Mouse (Mus musculus) hindbrain, embryonic 15.5 days (tissue): ENCODE results near the gene Kif5c. TPM values are rescaled to one million over a fixed set of nuclear protein-coding genes. Genes with fewer than 3 reads are reported as not detected.
A peak's percentile ranks its signal among the peaks of the same experiment; 100 is the strongest.

ENCODE experiments used
- ATAC-seq: fragments of 200-750 bp; cut with Nextera tagmentation; 2 replicates; pipeline ENCODE4 v1.8.0; 2017; ENCODE audit warnings: low read depth, moderate number of reproducible peaks, moderate TSS enrichment; ENCODE audit not compliant: low FRiP score
- H3K27ac ChIP-seq: fragments of 300-500 bp; sonication (generic); replicated peaks from 2 replicates; pipeline ENCODE4 v1.5.1; 2015; ENCODE audit warnings: mild to moderate bottlenecking, inconsistent platforms
- H3K27me3 ChIP-seq: fragments of 300-500 bp; sonication (generic); 2 replicates; pipeline ENCODE4 v1.6.1; 2015; ENCODE audit warnings: control low read depth, inconsistent platforms
- H3K36me3 ChIP-seq: fragments of 300-500 bp; sonication (generic); 2 replicates; pipeline ENCODE4 v1.6.1; 2015; ENCODE audit warnings: control low read depth, inconsistent platforms
- H3K4me1 ChIP-seq: fragments of 300-500 bp; sonication (generic); replicated peaks from 2 replicates; pipeline ENCODE4 v1.6.1; 2015; ENCODE audit warnings: control low read depth, inconsistent platforms
- H3K4me2 ChIP-seq: fragments of 300-500 bp; sonication (generic); 2 replicates; pipeline ENCODE4 v1.6.1; 2015; ENCODE audit warnings: moderate library complexity, mild to moderate bottlenecking, inconsistent platforms
- H3K4me3 ChIP-seq: fragments of 300-500 bp; sonication (generic); 2 replicates; pipeline ENCODE4 v1.5.1; 2015; ENCODE audit warnings: mild to moderate bottlenecking, inconsistent platforms
- H3K9ac ChIP-seq: fragments of 300-500 bp; sonication (generic); 2 replicates; pipeline ENCODE4 v1.6.1; 2015; ENCODE audit warnings: inconsistent platforms
- H3K9me3 ChIP-seq: fragments of 300-500 bp; sonication (generic); 2 replicates; pipeline ENCODE4 v1.6.1; 2016; ENCODE audit warnings: control low read depth, inconsistent platforms
- WGBS: fragments of 180-500 bp; shearing (Covaris S2); methylation state at CpG from one replicate; pipeline ENCODE4 v1.1.7; 2015; 5-methylcytosine and 5-hydroxymethylcytosine counted together
- polyA plus RNA-seq: library from polyadenylated mRNA; unstranded; fragments of >200 nt; fragmentation: Nextera tagmentation; extraction: Ambion mirVana; gene quantifications from 2 replicates; pipeline ENCODE4 v1.2.1, GENCODE M21; 2015

Gene Kif5c
- polyA plus RNA-seq, 1 experiment from 2014 or later: 188 TPM

DNA sequence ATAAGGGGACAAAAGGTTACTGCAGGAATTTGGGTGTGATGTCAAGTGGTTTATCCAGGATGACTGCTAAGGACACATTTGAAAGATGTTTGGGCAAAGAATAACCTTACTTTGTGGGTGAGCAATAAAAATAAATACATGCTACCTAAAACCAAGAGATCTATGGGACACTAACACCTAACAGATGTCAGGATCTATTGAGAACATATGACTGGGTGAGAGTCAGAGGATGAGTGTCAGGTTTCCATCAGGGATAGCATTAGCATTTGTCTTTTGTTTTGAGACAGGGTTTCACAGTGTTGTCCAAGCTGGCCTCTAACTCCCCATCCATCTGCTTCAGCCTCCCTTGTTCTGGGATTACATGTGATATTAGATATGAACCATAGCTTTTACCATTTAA lies 26.2 kb upstream of the Kif5c start:
- H3K9ac ChIP-seq: no peak overlapping the region
- H3K27me3 ChIP-seq: no peaks in the 10 kb centered on the region
- no peak overlapping the region for H3K4me2 ChIP-seq
- no peak overlapping the region for H3K4me3 ChIP-seq
- H3K36me3 ChIP-seq: no peaks in the 10 kb centered on the region
- no peaks in the 10 kb centered on the region for H3K4me1 ChIP-seq
- H3K27ac ChIP-seq: no peak overlapping the region
- ATAC-seq: no peak
- H3K9me3 ChIP-seq: no peaks in the 10 kb centered on the region

DNA sequence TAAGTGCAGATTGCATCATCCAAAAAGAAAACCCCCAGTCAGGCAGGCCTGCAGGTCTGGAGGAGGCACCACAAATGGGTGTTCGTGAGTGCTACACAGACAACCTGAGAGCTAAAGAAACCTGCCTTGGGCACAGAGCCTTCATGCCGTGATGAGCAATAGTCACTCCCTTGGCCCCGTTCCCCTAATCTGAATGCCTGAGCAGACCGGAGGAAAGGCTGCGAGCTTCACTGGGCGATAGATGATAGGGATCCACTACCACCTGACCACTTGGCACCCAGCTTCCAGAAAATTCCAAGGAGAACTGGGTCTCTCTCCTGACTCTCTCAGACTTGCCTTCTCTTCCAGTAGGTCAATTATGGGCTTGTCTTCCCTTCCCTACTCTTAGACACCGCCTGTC lies 24.2 kb upstream of the Kif5c start:
- H3K36me3 ChIP-seq: no peaks in the 10 kb centered on the region
- no peaks in the 10 kb centered on the region for H3K27me3 ChIP-seq
- no peak overlapping the region for H3K4me3 ChIP-seq
- no peak overlapping the region for H3K4me2 ChIP-seq
- WGBS: 88% methylated on average over 7 of the region's 7 CpGs
- H3K4me1 ChIP-seq: peaks cover 3% of the 10 kb centered on the region
- H3K9ac ChIP-seq: no peak overlapping the region
- no peak overlapping the region for H3K27ac ChIP-seq
- no peaks in the 10 kb centered on the region for H3K9me3 ChIP-seq
- no peak for ATAC-seq

DNA sequence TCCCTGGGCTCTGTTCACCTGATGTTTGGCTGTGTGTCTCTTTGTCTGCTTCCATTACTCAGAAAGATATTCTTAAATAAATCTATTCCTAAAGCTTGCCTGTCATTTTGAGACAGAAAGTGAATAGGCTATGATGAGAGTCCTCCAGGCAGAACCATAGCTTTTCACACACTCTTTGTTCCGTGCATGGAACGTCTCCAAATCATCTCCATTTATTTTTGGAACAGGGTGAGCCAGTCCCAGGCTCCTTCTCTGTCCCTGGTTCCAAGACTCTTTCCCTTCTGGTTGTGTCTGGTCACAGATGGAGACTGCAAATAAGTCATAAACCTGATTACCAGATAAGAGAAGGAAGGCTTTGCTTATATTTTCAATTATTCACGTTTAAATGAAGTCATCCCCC lies 22.8 kb upstream of the Kif5c start:
- no peaks in the 10 kb centered on the region for H3K9me3 ChIP-seq
- ATAC-seq: no peak
- H3K27me3 ChIP-seq: no peaks in the 10 kb centered on the region
- peaks cover 9% of the 10 kb centered on the region for H3K4me1 ChIP-seq
- WGBS: 82% methylated on average over 3 of the region's 3 CpGs
- no peaks in the 10 kb centered on the region for H3K36me3 ChIP-seq
- no peak overlapping the region for H3K27ac ChIP-seq
- no peak overlapping the region for H3K9ac ChIP-seq
- no peak overlapping the region for H3K4me3 ChIP-seq
- H3K4me2 ChIP-seq: no peak overlapping the region

DNA sequence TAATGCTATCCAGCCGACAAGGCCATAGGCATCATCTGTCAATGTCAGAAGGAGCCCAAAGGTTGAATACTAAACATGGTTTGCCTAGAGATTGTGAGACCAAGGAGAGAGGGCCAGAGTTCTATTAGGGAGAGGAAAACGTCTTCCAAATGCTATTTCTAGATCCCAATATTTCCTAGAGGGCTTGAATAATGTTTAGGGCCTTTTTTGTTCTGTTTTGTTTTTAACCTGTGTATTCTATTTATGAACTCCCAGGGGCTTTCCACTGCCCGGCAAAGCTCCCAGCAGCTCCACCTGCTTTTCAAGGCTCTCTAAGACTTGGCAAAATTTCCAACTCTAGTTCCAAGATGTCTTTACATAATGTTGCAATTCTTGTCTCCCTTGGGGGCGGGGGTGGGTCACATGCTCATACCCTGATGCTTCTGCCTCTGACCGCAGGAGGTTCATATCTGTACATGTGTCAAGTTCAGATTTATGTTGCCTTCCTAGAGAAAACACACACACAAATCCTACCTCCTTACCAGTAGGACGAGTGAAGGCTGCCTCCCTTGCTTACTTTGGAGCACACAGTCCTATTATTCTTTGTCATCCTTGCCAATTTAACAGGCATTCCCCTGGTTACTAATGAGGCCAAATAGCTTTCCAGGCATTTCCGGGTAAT lies 18.9 kb upstream of the Kif5c start:
- Histone ChIP-seq H3K9me3 (no peaks in the 10 kb centered on the region), H3K4me1 (peaks cover 9% of the 10 kb centered on the region), H3K4me3 (no peak overlapping the region), H3K36me3 (no peaks in the 10 kb centered on the region), H3K4me2 (no peak overlapping the region), H3K27me3 (no peaks in the 10 kb centered on the region), H3K9ac (no peak overlapping the region), H3K27ac (0 out of 2 replicates have a peak overlapping the region, but pooled peaks have one; percentile 6)
- ATAC-seq: peak; percentile 64; the same call in 1 of the 2 replicates
- 32% methylated on average over 7 of the region's 7 CpGs for WGBS

DNA sequence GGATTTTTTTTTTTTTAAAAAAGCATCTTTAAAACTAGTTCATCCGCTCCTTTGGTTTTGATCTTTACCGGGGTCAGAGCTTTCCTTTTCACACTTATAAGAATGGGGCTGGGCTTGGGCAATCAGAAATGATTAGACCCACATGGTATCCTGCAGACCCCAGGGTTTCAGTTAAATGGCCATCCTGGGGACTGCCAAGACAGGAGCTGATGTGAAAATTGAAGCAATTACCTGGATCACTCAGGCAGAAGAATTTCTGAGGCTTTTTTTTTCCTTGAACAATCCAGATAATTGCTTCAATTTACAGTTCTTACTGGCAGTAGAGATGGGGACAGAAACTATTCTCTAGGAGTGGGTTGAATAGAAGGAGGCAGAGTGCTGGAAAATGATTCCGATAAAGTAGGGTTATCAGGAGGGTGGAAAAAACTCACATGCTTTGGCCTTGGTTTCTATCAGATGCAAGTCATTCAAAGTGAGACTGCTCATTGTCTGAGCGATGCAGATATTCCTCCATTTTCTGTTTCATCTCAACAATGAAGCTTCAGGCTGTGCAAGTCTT lies 16.2 kb upstream of the Kif5c start:
- no peak overlapping the region for H3K27ac ChIP-seq
- WGBS: 73% methylated on average over 4 of the region's 4 CpGs
- peaks cover 9% of the 10 kb centered on the region for H3K4me1 ChIP-seq

GRCm38 (mm10) chr2:49609611-49610010 lies 9.5 kb upstream of the Kif5c start:
- Histone ChIP-seq H3K27ac (no peak overlapping the region), H3K4me3 (no peak overlapping the region), H3K27me3 (no peaks in the 10 kb centered on the region), H3K36me3 (no peaks in the 10 kb centered on the region), H3K4me1 (no peaks in the 10 kb centered on the region), H3K9me3 (no peaks in the 10 kb centered on the region), H3K9ac (no peak overlapping the region), H3K4me2 (no peak overlapping the region)
- ATAC-seq: no peak
- 59% methylated on average over 5 of the region's 5 CpGs for WGBS

More for the DNA sequence above, 16.2 kb upstream of the Kif5c start:
- Histone ChIP-seq H3K9me3 (no peaks in the 10 kb centered on the region), H3K4me3 (no peak overlapping the region), H3K36me3 (no peaks in the 10 kb centered on the region), H3K27me3 (no peaks in the 10 kb centered on the region), H3K9ac (no peak overlapping the region), H3K4me2 (no peak overlapping the region)
- no peak for ATAC-seq

DNA sequence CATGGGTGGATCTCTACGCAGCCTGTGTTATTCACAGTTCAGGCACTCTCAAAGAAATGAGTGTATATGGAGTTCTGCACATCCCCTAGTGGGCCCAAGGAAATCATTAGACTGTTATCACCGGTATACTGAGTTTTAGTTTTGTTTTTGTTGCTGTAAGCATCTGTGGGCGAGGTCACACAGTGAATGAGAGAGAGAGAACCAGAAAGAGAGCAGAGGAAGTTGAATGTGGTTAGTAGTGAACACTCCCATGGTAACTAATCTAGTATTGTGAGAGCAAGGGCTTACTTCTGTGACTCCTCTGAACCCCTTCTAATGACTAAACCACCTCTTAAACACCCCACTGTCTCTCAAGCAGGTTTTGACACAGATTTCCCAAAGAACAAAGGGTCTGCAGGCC lies 2.3 kb upstream of the Kif5c start:
- Histone ChIP-seq H3K4me3 (no peak overlapping the region), H3K9ac (no peak overlapping the region), H3K4me2 (no peak overlapping the region), H3K4me1 (peaks cover 11% of the 10 kb centered on the region), H3K27ac (no peak overlapping the region), H3K36me3 (no peaks in the 10 kb centered on the region), H3K27me3 (no peaks in the 10 kb centered on the region), H3K9me3 (no peaks in the 10 kb centered on the region)
- 83% methylated on average over 3 of the region's 3 CpGs for WGBS
- no peak for ATAC-seq

DNA sequence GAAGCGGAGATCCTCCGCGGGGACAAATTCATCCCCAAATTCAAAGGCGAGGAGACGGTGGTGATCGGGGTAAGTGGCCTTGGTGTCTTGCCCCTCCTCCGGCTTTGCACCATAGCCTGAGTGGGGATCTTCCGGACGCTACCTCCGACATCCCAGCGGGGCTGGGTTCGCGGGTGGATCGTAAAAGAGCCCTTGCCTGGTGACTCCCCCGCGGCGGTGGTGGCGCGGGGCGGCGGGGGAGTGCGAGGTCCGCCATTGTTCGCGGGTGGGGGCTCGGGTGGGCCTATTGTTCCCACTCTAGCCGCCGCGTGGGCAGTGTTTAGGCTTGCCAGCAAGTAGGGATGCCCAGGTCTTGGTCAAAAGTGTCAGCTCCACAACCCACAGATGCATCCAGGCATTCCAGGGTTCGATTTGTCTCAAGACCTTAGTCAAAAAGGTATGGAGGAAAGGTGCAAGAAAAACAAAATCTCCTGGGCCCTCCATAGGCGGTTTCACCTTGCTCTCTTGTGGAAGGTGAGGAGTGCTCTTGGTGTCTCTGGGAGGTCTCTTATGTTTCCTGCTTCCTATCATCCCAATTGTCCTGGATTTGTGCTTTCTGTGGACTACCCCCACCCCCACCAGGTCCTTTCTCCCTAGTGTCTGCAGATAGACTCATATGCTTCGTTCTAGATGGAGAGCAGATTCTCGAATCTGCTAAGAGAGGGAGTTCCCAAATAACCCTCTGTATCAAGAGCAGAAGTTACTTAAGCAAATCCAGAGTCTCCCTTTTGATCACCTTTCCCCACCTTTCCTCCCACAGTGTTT lies 823 bp downstream of the Kif5c start:
- ATAC-seq: peak; percentile 20
- peak overlapping the region; percentile 97 for H3K9ac ChIP-seq
- peak overlapping the region; percentile 94 for H3K27ac ChIP-seq
- 0 out of 2 replicates have a peak, but pooled peaks cover 5% of the 10 kb centered on the region for H3K36me3 ChIP-seq
- WGBS: under 1% methylated on average over 33 of the region's 33 CpGs
- peak overlapping the region; percentile 97 for H3K4me3 ChIP-seq
- peak overlapping the region; percentile 67 for H3K4me2 ChIP-seq
- H3K27me3 ChIP-seq: no peaks in the 10 kb centered on the region
- peaks cover 19% of the 10 kb centered on the region for H3K4me1 ChIP-seq
- no peaks in the 10 kb centered on the region for H3K9me3 ChIP-seq

DNA sequence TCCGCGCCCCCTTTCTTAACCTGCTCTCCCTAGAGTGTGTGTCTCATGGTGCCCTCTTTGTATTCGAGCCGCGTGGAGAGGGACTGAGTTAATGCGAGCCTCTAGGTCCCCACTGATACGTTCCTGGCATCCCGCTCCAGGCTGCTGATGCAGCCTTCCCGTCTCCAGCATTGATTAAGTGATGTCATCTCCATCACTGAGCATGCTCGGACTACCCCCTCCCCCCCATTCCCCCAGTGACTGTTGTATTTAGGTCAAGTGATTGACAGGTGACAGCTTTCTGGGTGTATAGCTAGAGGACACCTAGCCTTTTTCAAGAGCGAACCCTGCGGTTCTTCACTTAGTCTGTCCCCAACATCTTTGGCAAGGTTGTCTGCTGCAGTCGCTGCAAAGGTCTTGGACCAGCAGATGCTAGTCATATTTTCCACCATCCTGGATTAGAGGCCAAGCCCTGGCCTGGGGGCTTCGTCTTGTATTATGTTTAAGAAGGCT lies 1.6 kb downstream of the Kif5c start:
- H3K9ac ChIP-seq: peak overlapping the region; percentile 97
- 0 out of 2 replicates have a peak, but pooled peaks cover 5% of the 10 kb centered on the region for H3K36me3 ChIP-seq
- H3K4me2 ChIP-seq: peak overlapping the region; percentile 67
- peak overlapping the region; percentile 94 for H3K27ac ChIP-seq
- H3K4me1 ChIP-seq: peaks cover 20% of the 10 kb centered on the region
- 2% methylated on average over 14 of the region's 14 CpGs for WGBS
- H3K4me3 ChIP-seq: peak overlapping the region; percentile 97
- ATAC-seq: peak; percentile 67
- H3K27me3 ChIP-seq: no peaks in the 10 kb centered on the region
- no peaks in the 10 kb centered on the region for H3K9me3 ChIP-seq

DNA sequence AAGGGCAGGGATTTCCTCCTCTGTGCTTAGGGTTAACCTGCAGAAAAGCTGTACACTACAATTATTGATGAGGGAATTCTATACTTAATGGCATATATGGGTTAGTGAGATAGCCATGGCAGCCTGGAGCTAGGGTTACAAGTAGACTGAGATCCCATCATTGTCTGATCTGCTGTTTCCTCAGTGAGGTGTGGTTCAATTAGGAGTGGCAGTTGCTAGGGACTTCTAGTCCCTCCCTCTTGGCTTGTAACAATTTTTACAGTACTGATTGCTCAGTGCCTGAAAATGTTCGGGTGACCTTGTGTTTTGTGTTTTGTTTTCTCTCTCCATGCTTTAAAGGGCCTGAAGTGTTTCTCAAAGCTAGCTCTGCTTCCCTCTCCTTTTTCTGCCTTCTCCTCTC lies 2.1 kb downstream of the Kif5c start:
- WGBS: 33% methylated on average over 1 of the region's 1 CpGs
- 0 out of 2 replicates have a peak, but pooled peaks cover 5% of the 10 kb centered on the region for H3K36me3 ChIP-seq
- H3K4me2 ChIP-seq: peak overlapping the region; percentile 67
- H3K9me3 ChIP-seq: no peaks in the 10 kb centered on the region
- H3K27me3 ChIP-seq: no peaks in the 10 kb centered on the region
- H3K27ac ChIP-seq: peak overlapping the region; percentile 94
- no peak for ATAC-seq
- H3K9ac ChIP-seq: peak overlapping the region; percentile 97
- H3K4me1 ChIP-seq: peaks cover 26% of the 10 kb centered on the region
- H3K4me3 ChIP-seq: peak overlapping the region; percentile 97

DNA sequence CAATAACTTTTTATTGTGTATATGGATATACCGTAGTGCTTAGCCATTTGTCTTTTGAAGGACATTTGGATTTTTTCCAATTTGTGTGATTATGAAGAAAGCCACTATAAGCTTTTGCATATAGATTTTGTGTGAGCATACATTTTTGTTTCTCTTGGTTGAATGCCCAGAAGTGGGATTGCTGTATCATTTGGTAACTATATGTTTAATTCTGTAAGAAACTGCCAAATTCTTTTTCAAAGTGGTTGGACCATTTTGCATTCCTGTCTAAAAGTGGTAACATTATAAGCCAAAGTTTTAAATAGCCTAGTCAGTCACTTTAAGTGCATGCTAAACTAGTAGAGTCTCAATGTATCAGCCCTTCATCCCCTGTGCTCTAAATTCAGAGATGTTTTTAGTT lies 6.5 kb downstream of the Kif5c start:
- Histone ChIP-seq H3K27ac (no peak overlapping the region), H3K27me3 (no peaks in the 10 kb centered on the region), H3K9me3 (no peaks in the 10 kb centered on the region), H3K4me1 (peaks cover 59% of the 10 kb centered on the region), H3K4me2 (no peak overlapping the region), H3K36me3 (0 out of 2 replicates have a peak, but pooled peaks cover 5% of the 10 kb centered on the region), H3K9ac (no peak overlapping the region), H3K4me3 (no peak overlapping the region)
- no peak for ATAC-seq
- 87% methylated on average over 1 of the region's 1 CpGs for WGBS

- WGBS: 49% methylated on average over 7 of the region's 7 CpGs
- ATAC-seq: peak; percentile 76
Observed at GRCm38 (mm10) chr2:49627611-49628010, 8.5 kb downstream of the Kif5c start.

More at GRCm38 (mm10) chr2:49627611-49628010, 8.5 kb downstream of the Kif5c start:
- peak overlapping the region; percentile 54 for H3K27ac ChIP-seq
- H3K9me3 ChIP-seq: no peaks in the 10 kb centered on the region
- peaks cover 57% of the 10 kb centered on the region for H3K4me1 ChIP-seq
- no peak overlapping the region for H3K9ac ChIP-seq
- no peaks in the 10 kb centered on the region for H3K27me3 ChIP-seq
- no peak overlapping the region for H3K4me2 ChIP-seq
- 0 out of 2 replicates have a peak, but pooled peaks cover 3% of the 10 kb centered on the region for H3K36me3 ChIP-seq
- no peak overlapping the region for H3K4me3 ChIP-seq
